Mouse (Mus musculus) cerebellum, adult 2 months (tissue): ENCODE measurements around the gene Ccdc36. TPM values are rescaled to one million over a fixed set of nuclear protein-coding genes. Genes with fewer than 3 reads are reported as not detected.

Experiments
- DNase-seq, 2 experiments: peaks; one replicate each; pipeline ENCODE4 v3.0.0; 2021
- H3K27ac ChIP-seq: fragments of 200-500 bp; 2 replicates; pipeline ENCODE4 v1.5.1; 2012; ENCODE audit warnings: low read length, control low read depth, inconsistent platforms; ENCODE audit not compliant: insufficient read depth
- H3K27me3 ChIP-seq: fragments of 200-500 bp; 2 replicates; pipeline ENCODE4 v1.6.1; 2012; ENCODE audit warnings: inconsistent platforms, mild to moderate bottlenecking, low read length, moderate library complexity; ENCODE audit not compliant: control insufficient read depth, insufficient read depth
- H3K4me1 ChIP-seq: fragments of 200-500 bp; 2 replicates; pipeline ENCODE4 v1.6.1; 2011; ENCODE audit warnings: low read length; ENCODE audit not compliant: control insufficient read depth, insufficient read depth
- H3K4me3 ChIP-seq: fragments of 200-500 bp; replicated peaks from 2 replicates; pipeline ENCODE3; 2011; ENCODE audit warnings: mild to moderate bottlenecking, low read depth, low read length, control low read depth; ENCODE audit not compliant: insufficient read depth
- CTCF ChIP-seq: fragments of 200-500 bp; IDR thresholded peaks from 2 replicates; pipeline ENCODE4 v1.5.1; 2011; ENCODE audit warnings: low read depth, mild to moderate bottlenecking, control low read depth, low read length, moderate library complexity, borderline replicate concordance; ENCODE audit not compliant: insufficient read depth
- POLR2A ChIP-seq: fragments of 200-500 bp; IDR thresholded peaks from 2 replicates; pipeline ENCODE4 v1.6.1; 2011; ENCODE audit warnings: low read length, control low read depth, borderline replicate concordance; ENCODE audit not compliant: insufficient read depth
- WGBS: fragments of 180-500 bp; shearing (Covaris S2); methylation state at CpG from one replicate; pipeline ENCODE4 v1.1.7; 2018; 5-methylcytosine and 5-hydroxymethylcytosine counted together
- polyA plus RNA-seq: library from polyadenylated mRNA; depleted of rRNA; stranded (reverse); fragments of >200 nt; gene quantifications from 2 replicates; pipeline ENCODE4 v1.2.3, GENCODE M21; 2012

Gene Ccdc36
- polyA plus RNA-seq, 1 experiment = 0.13 TPM

GRCm38 (mm10) chr9:108440485-108440884 lies 12.2 kb upstream of the Ccdc36 start:
- 82% methylated on average over 5 of the region's 5 CpGs for WGBS
- Histone ChIP-seq H3K27ac (no peak overlapping the region), H3K4me1 (no peaks in the 10 kb centered on the region), H3K27me3 (no peaks in the 10 kb centered on the region), H3K4me3 (no peak overlapping the region)
- no peak for DNase-seq
- TF ChIP-seq POLR2A (no peak), CTCF (no peak)

- H3K4me3 ChIP-seq = no peak overlapping the region
- H3K27ac ChIP-seq = no peak overlapping the region
- no peaks in the 10 kb centered on the region for H3K4me1 ChIP-seq
- H3K27me3 ChIP-seq = no peaks in the 10 kb centered on the region
- WGBS = 37% methylated on average over 6 of the region's 6 CpGs
- no peak for TF ChIP-seq POLR2A
- no peak for TF ChIP-seq CTCF
- DNase-seq = no peak
Measured at GRCm38 (mm10) chr9:108439176-108439575, 10.9 kb upstream of the Ccdc36 start.

- Histone ChIP-seq H3K27me3 (no peaks in the 10 kb centered on the region), H3K4me1 (no peaks in the 10 kb centered on the region), H3K4me3 (no peak within 1 kb of the TSS), H3K27ac (no peak within 1 kb of the TSS)
- DNase-seq = no peak
- TF ChIP-seq POLR2A (no peak), CTCF (no peak)
- WGBS = 28% methylated on average over 3 of the region's 3 CpGs
Measured at GRCm38 (mm10) chr9:108436182-108436581, 7.9 kb upstream of the Ccdc36 start, which contains the start of gene BC048562. Gene BC048562 (plus strand): TSS chr9:108436482.

GRCm38 (mm10) chr9:108431431-108432067 lies 3.3 kb upstream of the Ccdc36 start:
- Histone ChIP-seq H3K4me1 (no peaks in the 10 kb centered on the region), H3K27ac (no peak overlapping the region), H3K27me3 (no peaks in the 10 kb centered on the region), H3K4me3 (no peak overlapping the region)
- no peak for TF ChIP-seq POLR2A
- no peak for TF ChIP-seq CTCF
- WGBS = 55% methylated on average over 32 of the region's 32 CpGs
- no peak for DNase-seq

GRCm38 (mm10) chr9:108412221-108412620 lies 16.1 kb downstream of the Ccdc36 start:
- Histone ChIP-seq H3K4me3 (no peak overlapping the region), H3K27ac (no peak overlapping the region), H3K4me1 (no peaks in the 10 kb centered on the region), H3K27me3 (no peaks in the 10 kb centered on the region)
- DNase-seq = no peak
- WGBS = 82% methylated on average over 1 of the region's 1 CpGs
- TF ChIP-seq POLR2A (no peak), CTCF (no peak)

- DNase-seq = no peak
- Histone ChIP-seq H3K27me3 (no peaks in the 10 kb centered on the region), H3K4me1 (no peaks in the 10 kb centered on the region), H3K4me3 (no peak overlapping the region), H3K27ac (no peak overlapping the region)
- WGBS = 68% methylated on average over 9 of the region's 9 CpGs
- TF ChIP-seq POLR2A (no peak), CTCF (no peak)
Measured at GRCm38 (mm10) chr9:108411381-108411942, 16.8 kb downstream of the Ccdc36 start.

- no peak for DNase-seq
- H3K27me3 ChIP-seq = no peaks in the 10 kb centered on the region
- TF ChIP-seq CTCF = no peak
- TF ChIP-seq POLR2A = no peak
- no peak overlapping the region for H3K4me3 ChIP-seq
- no peak overlapping the region for H3K27ac ChIP-seq
- 92% methylated on average over 4 of the region's 4 CpGs for WGBS
- no peaks in the 10 kb centered on the region for H3K4me1 ChIP-seq
Measured at GRCm38 (mm10) chr9:108409535-108409934, 18.7 kb downstream of the Ccdc36 start.

GRCm38 (mm10) chr9:108404451-108404850 lies 23.8 kb downstream of the Ccdc36 start:
- no peak for DNase-seq
- Histone ChIP-seq H3K27ac (no peak overlapping the region), H3K27me3 (no peaks in the 10 kb centered on the region), H3K4me3 (no peak overlapping the region), H3K4me1 (peaks cover 7% of the 10 kb centered on the region; the same call in 1 of the 2 replicates)
- TF ChIP-seq POLR2A = no peak
- no peak for TF ChIP-seq CTCF
- 82% methylated on average over 8 of the region's 8 CpGs for WGBS
